Mouse (Mus musculus) heart, embryonic 11.5 days (tissue): ENCODE measurements around the gene Npff. TPM values are rescaled to one million over a fixed set of nuclear protein-coding genes. Genes with fewer than 3 reads are reported as not detected.
A peak's percentile ranks its signal among the peaks of the same experiment; 100 is the strongest.

Source experiments
- ATAC-seq: fragments of 200-750 bp; cut with Nextera tagmentation; replicated peaks from 2 replicates; pipeline ENCODE4 v1.8.0; 2017; ENCODE audit warnings: moderate library complexity; ENCODE audit not compliant: insufficient number of reproducible peaks, low FRiP score, low TSS enrichment
- H3K27ac ChIP-seq: fragments of 300-500 bp; sonication (generic); 2 replicates; pipeline ENCODE4 v1.5.1; 2014; ENCODE audit warnings: mild to moderate bottlenecking, low read depth, low read length
- H3K27me3 ChIP-seq: fragments of 300-500 bp; sonication (generic); 2 replicates; pipeline ENCODE4 v1.6.1; 2014; ENCODE audit warnings: mild to moderate bottlenecking, low read length, mixed read lengths; ENCODE audit not compliant: control insufficient read depth, insufficient read depth
- H3K36me3 ChIP-seq: fragments of 300-500 bp; sonication (generic); 2 replicates; pipeline ENCODE4 v1.6.1; 2014; ENCODE audit warnings: mild to moderate bottlenecking, low read length, moderate library complexity, mixed read lengths; ENCODE audit not compliant: control insufficient read depth, insufficient read depth
- H3K4me1 ChIP-seq: fragments of 300-500 bp; sonication (generic); 2 replicates; pipeline ENCODE4 v1.6.1; 2014; ENCODE audit warnings: low read length; ENCODE audit not compliant: control insufficient read depth, insufficient read depth
- H3K4me2 ChIP-seq: fragments of 300-500 bp; sonication (generic); 2 replicates; pipeline ENCODE4 v1.6.1; 2014; ENCODE audit warnings: mild to moderate bottlenecking, moderate library complexity
- H3K4me3 ChIP-seq: fragments of 300-500 bp; sonication (generic); 2 replicates; pipeline ENCODE4 v1.5.1; 2014; ENCODE audit warnings: low read depth, low read length
- H3K9ac ChIP-seq: fragments of 300-500 bp; sonication (generic); 2 replicates; pipeline ENCODE4 v1.6.1; 2014; ENCODE audit warnings: mild to moderate bottlenecking, low read depth, low read length, moderate library complexity
- H3K9me3 ChIP-seq: fragments of 300-500 bp; sonication (generic); replicated peaks from 2 replicates; pipeline ENCODE4 v1.6.1; 2016; ENCODE audit warnings: low read length; ENCODE audit not compliant: control insufficient read depth
- WGBS: fragments of 180-500 bp; shearing (Covaris S2); extraction: QIAGEN DNeasy Blood & Tissue Kit; methylation state at CpG from one replicate; pipeline ENCODE4 v1.1.7; 2014; ENCODE audit not compliant: insufficient replicate concordance; 5-methylcytosine and 5-hydroxymethylcytosine counted together
- polyA plus RNA-seq: library from polyadenylated mRNA; unstranded; fragments of >200 nt; fragmentation: Nextera tagmentation; extraction: Ambion mirVana; gene quantifications from 2 replicates; pipeline ENCODE4 v1.2.1, GENCODE M21; 2014

The Npff gene
- polyA plus RNA-seq, 1 experiment from 2014 or later = 1.2 TPM

GRCm38 (mm10) chr15:102510590-102511284 is 14.0 kb downstream of the Npff start:
- Histone ChIP-seq H3K27ac (peak overlapping the region; percentile 77), H3K36me3 (no peaks in the 10 kb centered on the region), H3K4me2 (peak overlapping the region; percentile 91), H3K4me1 (peaks cover 31% of the 10 kb centered on the region), H3K9ac (peak overlapping the region; percentile 77), H3K4me3 (peak overlapping the region; percentile 66), H3K27me3 (no peaks in the 10 kb centered on the region), H3K9me3 (no peaks in the 10 kb centered on the region)
- peak; percentile 95 for ATAC-seq
- 4% methylated on average over 34 of the region's 34 CpGs for WGBS

DNA sequence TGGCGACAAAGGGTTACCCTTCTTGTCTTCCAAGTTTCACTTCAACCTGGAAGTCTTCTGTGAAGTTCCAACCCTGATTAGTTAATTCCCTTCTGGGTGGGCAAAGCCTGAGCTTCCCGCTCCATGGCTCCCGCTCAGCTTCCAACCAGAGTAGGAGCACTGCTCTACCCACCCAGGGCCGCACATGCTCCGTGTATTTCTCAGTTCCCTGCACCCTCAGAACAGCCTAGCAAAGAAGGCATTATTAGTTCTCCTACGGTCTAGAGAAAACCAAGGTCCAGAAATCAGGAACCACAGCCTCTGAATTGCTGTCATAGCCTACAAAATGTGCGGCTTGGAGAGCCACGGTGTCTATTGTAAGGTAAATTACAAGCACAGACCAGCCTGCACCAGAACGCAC is 14.6 kb downstream of the Npff start:
- H3K27ac ChIP-seq = peak overlapping the region; percentile 77
- peak overlapping the region; percentile 91 for H3K4me2 ChIP-seq
- no peaks in the 10 kb centered on the region for H3K36me3 ChIP-seq
- peak; percentile 16; the same call in 1 of the 2 replicates for ATAC-seq
- H3K9ac ChIP-seq = peak overlapping the region; percentile 77
- WGBS = 7% methylated on average over 9 of the region's 9 CpGs
- H3K4me3 ChIP-seq = peak overlapping the region; percentile 66
- no peaks in the 10 kb centered on the region for H3K27me3 ChIP-seq
- peaks cover 30% of the 10 kb centered on the region for H3K4me1 ChIP-seq
- no peaks in the 10 kb centered on the region for H3K9me3 ChIP-seq

DNA sequence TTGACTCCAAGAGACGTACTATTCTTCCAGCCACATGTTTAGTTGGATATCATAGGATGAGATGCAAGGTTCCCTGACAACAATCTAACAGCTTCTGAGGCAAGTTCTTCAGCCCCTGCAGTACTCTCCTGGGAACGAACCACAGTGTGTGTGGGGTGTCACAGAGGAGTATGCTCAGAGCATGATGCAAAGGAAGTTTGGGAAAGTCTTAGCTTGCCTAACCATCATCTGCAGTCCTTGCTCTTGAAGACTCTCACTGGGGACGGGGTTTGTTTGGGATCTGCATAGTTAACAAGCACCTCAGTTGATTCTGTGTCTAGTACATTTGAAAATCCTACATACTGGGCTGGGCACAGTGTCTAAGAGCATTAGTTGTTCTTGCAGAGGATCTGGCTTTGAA is 16.4 kb downstream of the Npff start:
- Histone ChIP-seq H3K4me3 (no peak overlapping the region), H3K4me1 (peaks cover 30% of the 10 kb centered on the region)
- 79% methylated on average over 3 of the region's 3 CpGs for WGBS

DNA sequence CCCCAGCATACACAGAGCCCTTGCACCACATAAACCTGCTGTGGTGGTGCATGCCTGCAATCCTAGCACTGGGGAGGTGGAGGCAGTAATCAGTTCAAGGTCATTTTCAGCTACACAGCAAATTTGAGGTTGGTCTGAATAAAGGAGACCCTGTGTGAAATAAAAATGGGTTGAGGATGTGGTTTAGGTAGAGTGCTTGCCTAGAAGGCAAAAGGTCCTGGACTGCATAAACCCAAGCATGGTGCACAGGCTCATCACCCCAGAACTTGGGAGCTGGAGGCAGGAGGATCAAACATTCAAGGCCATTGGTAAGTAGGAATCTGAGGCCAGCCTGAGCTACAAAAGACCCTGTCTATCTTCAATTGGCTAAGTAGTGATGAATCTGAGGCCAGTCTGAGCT is 17.2 kb downstream of the Npff start:
- H3K36me3 ChIP-seq = peaks cover 16% of the 10 kb centered on the region
- ATAC-seq = no peak
- no peak overlapping the region for H3K4me3 ChIP-seq
- no peak overlapping the region for H3K9ac ChIP-seq
- no peak overlapping the region for H3K27ac ChIP-seq
- H3K4me1 ChIP-seq = peaks cover 29% of the 10 kb centered on the region
- no peaks in the 10 kb centered on the region for H3K9me3 ChIP-seq
- H3K4me2 ChIP-seq = no peak overlapping the region
- H3K27me3 ChIP-seq = no peaks in the 10 kb centered on the region

More for the DNA sequence above, 16.4 kb downstream of the Npff start:
- no peak overlapping the region for H3K9ac ChIP-seq
- no peaks in the 10 kb centered on the region for H3K27me3 ChIP-seq
- H3K27ac ChIP-seq = no peak overlapping the region
- no peak for ATAC-seq
- no peak overlapping the region for H3K4me2 ChIP-seq
- H3K36me3 ChIP-seq = peaks cover 12% of the 10 kb centered on the region
- H3K9me3 ChIP-seq = no peaks in the 10 kb centered on the region

- Histone ChIP-seq H3K4me1 (peaks cover 22% of the 10 kb centered on the region), H3K27ac (no peak overlapping the region), H3K4me2 (no peak overlapping the region), H3K9ac (no peak overlapping the region), H3K27me3 (no peaks in the 10 kb centered on the region), H3K4me3 (no peak overlapping the region), H3K9me3 (no peaks in the 10 kb centered on the region), H3K36me3 (peaks cover 19% of the 10 kb centered on the region)
- WGBS = 100% methylated on average over 1 of the region's 1 CpGs
- no peak for ATAC-seq
Measured at GRCm38 (mm10) chr15:102506864-102507263, 17.9 kb downstream of the Npff start.

DNA sequence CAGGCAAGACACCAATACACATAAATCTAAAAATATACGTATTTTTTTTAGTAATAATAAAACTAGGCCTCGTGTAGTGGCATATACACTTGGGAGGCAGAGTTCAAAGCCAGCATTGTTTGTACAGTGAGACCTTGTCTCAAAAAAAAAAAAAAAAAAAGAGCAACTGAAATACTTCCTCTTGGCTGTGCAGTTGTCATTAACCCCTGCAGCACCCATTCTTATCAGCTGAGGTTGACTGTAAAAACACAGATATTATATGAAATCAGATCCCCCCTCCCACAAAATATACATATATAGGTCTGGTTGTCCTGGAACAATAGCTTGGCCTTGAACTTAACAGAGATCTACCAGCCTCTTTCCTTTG is 18.3 kb downstream of the Npff start:
- peaks cover 18% of the 10 kb centered on the region for H3K4me1 ChIP-seq

GRCm38 (mm10) chr15:102505770-102506463 is 18.8 kb downstream of the Npff start:
- Histone ChIP-seq H3K9ac (no peak overlapping the region), H3K36me3 (peaks cover 28% of the 10 kb centered on the region), H3K27ac (no peak overlapping the region), H3K4me2 (no peak overlapping the region), H3K27me3 (no peaks in the 10 kb centered on the region), H3K9me3 (no peaks in the 10 kb centered on the region), H3K4me1 (peaks cover 13% of the 10 kb centered on the region), H3K4me3 (no peak overlapping the region)
- 80% methylated on average over 9 of the region's 9 CpGs for WGBS
- no peak for ATAC-seq

More for the DNA sequence above, 18.3 kb downstream of the Npff start:
- Histone ChIP-seq H3K9me3 (no peaks in the 10 kb centered on the region), H3K27ac (no peak overlapping the region), H3K9ac (no peak overlapping the region), H3K4me2 (no peak overlapping the region), H3K4me3 (no peak overlapping the region), H3K36me3 (peaks cover 23% of the 10 kb centered on the region), H3K27me3 (no peaks in the 10 kb centered on the region)
- WGBS = 64% methylated on average over 2 of the region's 2 CpGs
- ATAC-seq = no peak

GRCm38 (mm10) chr15:102505073-102505769 is 19.5 kb downstream of the Npff start:
- no peak for ATAC-seq
- H3K27ac ChIP-seq = no peak overlapping the region

More at GRCm38 (mm10) chr15:102505073-102505769, 19.5 kb downstream of the Npff start:
- Histone ChIP-seq H3K4me3 (no peak overlapping the region), H3K4me2 (no peak overlapping the region), H3K9me3 (no peaks in the 10 kb centered on the region), H3K36me3 (peaks cover 35% of the 10 kb centered on the region), H3K9ac (no peak overlapping the region), H3K27me3 (no peaks in the 10 kb centered on the region), H3K4me1 (peaks cover 11% of the 10 kb centered on the region)
- WGBS = 68% methylated on average over 12 of the region's 12 CpGs
